Mouse (Mus musculus) C2C12 (cell line): Measurements from ENCODE around the gene Slc38a10. TPM values are rescaled to one million over a fixed set of nuclear protein-coding genes. Genes with fewer than 3 reads are reported as not detected.

Source experiments
- H3K27me3 ChIP-seq: one replicate; pipeline ENCODE4 v1.6.1; 2011; ENCODE audit not compliant: control insufficient read depth, insufficient read depth, insufficient read length
- H3K36me3 ChIP-seq: one replicate; pipeline ENCODE4 v1.6.1; 2011; ENCODE audit not compliant: control insufficient read depth, insufficient read depth
- H3K4me3 ChIP-seq: one replicate; pipeline ENCODE4 v1.5.1; 2011; ENCODE audit warnings: mild to moderate bottlenecking, control low read depth; ENCODE audit not compliant: poor library complexity, insufficient read depth, severe bottlenecking
- H3K79me2 ChIP-seq: one replicate; pipeline ENCODE4 v1.6.1; 2011; ENCODE audit not compliant: control insufficient read depth, insufficient read depth
- H3K79me3 ChIP-seq: one replicate; pipeline ENCODE4 v1.6.1; 2011; ENCODE audit warnings: low read depth, control low read depth
- H3ac ChIP-seq: one replicate; pipeline ENCODE3; 2011; ENCODE audit warnings: low read depth; ENCODE audit not compliant: control insufficient read depth, insufficient read length
- CEBPB ChIP-seq: IDR thresholded peaks from one replicate; pipeline ENCODE4 v1.6.1; 2011; ENCODE audit warnings: low read depth, mild to moderate bottlenecking, control low read depth, moderate library complexity
- CTCF ChIP-seq: IDR thresholded peaks from one replicate; pipeline ENCODE4 v1.5.1; 2011; ENCODE audit not compliant: control insufficient read depth, insufficient read depth, insufficient read length
- FOSL1 ChIP-seq: IDR thresholded peaks from one replicate; pipeline ENCODE4 v1.8.0; 2011; ENCODE audit warnings: mild to moderate bottlenecking, low read length; ENCODE audit not compliant: poor library complexity, insufficient read depth, severe bottlenecking
- MAX ChIP-seq: IDR thresholded peaks from one replicate; pipeline ENCODE4 v1.6.1; 2011; ENCODE audit warnings: mild to moderate bottlenecking, control low read depth
- MYOD1 ChIP-seq: IDR thresholded peaks from one replicate; pipeline ENCODE4 v1.6.1; 2011; ENCODE audit warnings: low read depth; ENCODE audit not compliant: control insufficient read depth, insufficient read length
- MYOG ChIP-seq: IDR thresholded peaks from one replicate; pipeline ENCODE4 v1.6.1; 2011; ENCODE audit not compliant: control insufficient read depth, insufficient read length; ENCODE audit errors: extremely low read depth
- USF1 ChIP-seq: IDR thresholded peaks from one replicate; pipeline ENCODE4 v1.6.1; 2011; ENCODE audit warnings: low read depth, mild to moderate bottlenecking, control low read depth, moderate library complexity
- polyA plus RNA-seq: library from polyadenylated mRNA; unstranded; fragments of >200 nt; fragmentation: generic; extraction: Trizol; gene quantifications from one replicate; pipeline ENCODE4 v1.2.1, GENCODE M21; 2012; ENCODE audit warnings: missing spikeins

The Slc38a10 gene
- polyA plus RNA-seq, 1 experiment = 71.6 TPM

DNA sequence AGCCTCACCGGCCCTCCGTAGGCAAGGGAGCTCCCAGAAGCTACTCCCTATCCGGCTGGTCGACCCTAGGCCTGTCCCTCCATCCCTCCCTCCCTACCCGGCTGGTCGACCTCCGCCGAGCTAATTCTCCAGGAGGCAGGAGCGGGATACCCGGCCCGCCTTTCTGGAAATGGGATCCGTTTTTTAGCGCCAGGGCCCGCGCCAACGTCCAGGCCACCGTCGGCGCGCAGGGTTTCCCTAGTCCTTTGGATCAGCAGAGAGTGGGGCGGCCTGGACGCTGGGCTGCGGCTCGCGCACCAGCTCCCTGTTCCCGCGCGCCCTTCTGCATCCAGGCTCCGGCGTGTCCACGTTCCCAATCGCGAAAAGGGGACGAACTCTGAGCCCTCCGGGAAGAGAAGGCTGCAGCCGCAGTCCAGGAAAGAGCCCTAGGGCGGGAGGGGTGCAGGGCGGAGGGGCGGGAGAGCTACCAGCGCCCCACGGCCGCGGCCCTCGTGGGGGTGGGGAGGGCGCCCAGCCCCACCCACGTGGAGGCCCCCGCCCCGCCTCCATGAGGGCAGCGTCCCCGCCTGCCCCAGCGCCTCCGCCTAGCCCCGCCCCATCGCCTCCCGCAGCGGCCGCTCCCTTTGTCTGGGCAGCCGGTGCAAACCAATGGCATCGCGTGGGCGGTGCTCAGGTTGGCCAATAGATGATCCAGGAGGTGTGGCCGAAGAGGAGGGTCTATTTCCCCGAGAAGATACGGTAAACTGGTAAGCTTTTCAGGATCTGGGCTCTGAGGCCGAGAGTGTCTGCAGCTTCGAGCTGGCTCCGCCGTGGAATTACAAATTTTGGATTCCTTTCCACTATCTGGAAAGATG lies 38.5 kb upstream of the Slc38a10 start:
- H3ac ChIP-seq = peak overlapping the region; percentile 67
- H3K79me3 ChIP-seq = peaks cover 24% of the 10 kb centered on the region
- H3K4me3 ChIP-seq = peak overlapping the region; percentile 91
- TF ChIP-seq MYOD1 = no peak
- peak; percentile 13 for TF ChIP-seq CEBPB
- TF ChIP-seq CTCF = no peak
- no peak for TF ChIP-seq FOSL1
- peak; percentile 40 for TF ChIP-seq MAX
- peaks cover 6% of the 10 kb centered on the region for H3K36me3 ChIP-seq
- no peaks in the 10 kb centered on the region for H3K27me3 ChIP-seq
- H3K79me2 ChIP-seq = peaks cover 42% of the 10 kb centered on the region

DNA sequence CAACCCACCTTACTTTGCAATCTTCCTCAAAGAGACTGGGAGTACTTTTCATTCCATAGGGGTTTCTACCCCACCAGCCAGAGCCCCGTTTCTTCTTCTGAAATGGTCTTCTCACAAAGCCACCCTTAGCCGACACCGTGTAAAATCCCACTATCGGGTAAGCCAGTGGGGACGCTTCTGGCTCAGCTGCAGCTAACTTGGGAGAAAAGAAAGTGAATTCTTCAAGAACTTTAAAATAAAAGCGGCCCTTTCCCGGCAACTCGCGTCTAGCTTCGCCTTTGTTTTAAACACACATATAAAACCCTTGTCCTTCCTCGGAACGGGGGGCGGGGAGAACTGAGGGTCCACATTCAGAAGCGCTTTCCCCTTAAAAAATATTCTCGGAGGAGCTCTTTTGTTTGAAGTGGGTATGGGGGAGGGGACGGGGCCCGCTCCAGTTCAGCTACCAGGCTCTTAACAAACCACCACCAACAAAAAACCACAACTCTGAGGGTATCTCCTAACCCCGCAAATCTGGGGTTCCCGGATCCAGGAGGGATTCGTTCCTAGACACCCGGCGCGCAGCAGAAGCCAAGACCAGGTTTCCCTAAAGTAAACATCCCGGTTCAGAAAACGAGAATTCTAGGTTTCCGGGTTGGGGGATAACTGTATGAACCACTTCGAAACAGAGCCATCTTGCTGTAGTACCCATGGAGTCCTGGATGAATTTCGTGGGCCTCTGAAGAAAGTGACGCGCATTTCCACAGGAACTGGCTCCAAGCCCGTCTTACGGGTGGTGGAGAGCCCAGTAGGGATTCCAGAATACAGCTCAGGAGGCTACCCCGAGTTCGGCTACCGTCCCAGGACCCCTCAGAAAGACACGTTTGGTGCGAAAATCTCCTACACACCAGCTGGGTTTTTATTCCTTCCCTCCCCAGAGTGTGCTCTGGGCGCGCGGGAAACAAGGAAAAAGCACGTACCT lies 37.6 kb upstream of the Slc38a10 start:
- TF ChIP-seq MYOD1 (no peak), CEBPB (no peak), FOSL1 (no peak), USF1 (no peak), MYOG (no peak), MAX (no peak), CTCF (no peak)
- Histone ChIP-seq H3K79me3 (peaks cover 24% of the 10 kb centered on the region), H3K36me3 (peaks cover 6% of the 10 kb centered on the region), H3K27me3 (no peaks in the 10 kb centered on the region), H3ac (peak overlapping the region; percentile 67), H3K79me2 (peaks cover 42% of the 10 kb centered on the region), H3K4me3 (peak overlapping the region; percentile 91)

DNA sequence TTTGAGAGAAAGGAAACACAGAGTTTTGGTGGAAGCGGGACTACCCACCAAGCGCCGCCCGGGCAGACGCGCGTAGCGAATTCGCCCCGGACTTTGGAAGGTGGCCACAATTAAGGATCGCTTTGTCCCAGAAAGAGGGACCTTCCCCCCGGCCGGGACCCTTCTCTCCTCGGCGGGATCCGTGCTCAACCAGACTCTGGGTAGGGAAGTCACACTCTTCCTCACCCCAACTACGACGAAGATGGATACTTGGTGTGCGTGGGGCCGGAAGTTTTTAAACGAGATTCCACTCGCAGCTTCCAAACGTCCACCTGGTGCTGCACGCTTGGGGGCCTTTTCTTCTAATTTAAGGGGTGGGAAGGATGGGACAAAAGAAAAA lies 36.9 kb upstream of the Slc38a10 start:
- Histone ChIP-seq H3K36me3 (peaks cover 6% of the 10 kb centered on the region), H3ac (peak overlapping the region; percentile 67), H3K4me3 (peak overlapping the region; percentile 91), H3K79me3 (peaks cover 24% of the 10 kb centered on the region), H3K27me3 (no peaks in the 10 kb centered on the region), H3K79me2 (peaks cover 42% of the 10 kb centered on the region)
- no peak for TF ChIP-seq MAX
- TF ChIP-seq USF1 = no peak
- no peak for TF ChIP-seq FOSL1
- TF ChIP-seq MYOD1 = no peak
- TF ChIP-seq CEBPB = no peak
- TF ChIP-seq CTCF = no peak
- no peak for TF ChIP-seq MYOG

DNA sequence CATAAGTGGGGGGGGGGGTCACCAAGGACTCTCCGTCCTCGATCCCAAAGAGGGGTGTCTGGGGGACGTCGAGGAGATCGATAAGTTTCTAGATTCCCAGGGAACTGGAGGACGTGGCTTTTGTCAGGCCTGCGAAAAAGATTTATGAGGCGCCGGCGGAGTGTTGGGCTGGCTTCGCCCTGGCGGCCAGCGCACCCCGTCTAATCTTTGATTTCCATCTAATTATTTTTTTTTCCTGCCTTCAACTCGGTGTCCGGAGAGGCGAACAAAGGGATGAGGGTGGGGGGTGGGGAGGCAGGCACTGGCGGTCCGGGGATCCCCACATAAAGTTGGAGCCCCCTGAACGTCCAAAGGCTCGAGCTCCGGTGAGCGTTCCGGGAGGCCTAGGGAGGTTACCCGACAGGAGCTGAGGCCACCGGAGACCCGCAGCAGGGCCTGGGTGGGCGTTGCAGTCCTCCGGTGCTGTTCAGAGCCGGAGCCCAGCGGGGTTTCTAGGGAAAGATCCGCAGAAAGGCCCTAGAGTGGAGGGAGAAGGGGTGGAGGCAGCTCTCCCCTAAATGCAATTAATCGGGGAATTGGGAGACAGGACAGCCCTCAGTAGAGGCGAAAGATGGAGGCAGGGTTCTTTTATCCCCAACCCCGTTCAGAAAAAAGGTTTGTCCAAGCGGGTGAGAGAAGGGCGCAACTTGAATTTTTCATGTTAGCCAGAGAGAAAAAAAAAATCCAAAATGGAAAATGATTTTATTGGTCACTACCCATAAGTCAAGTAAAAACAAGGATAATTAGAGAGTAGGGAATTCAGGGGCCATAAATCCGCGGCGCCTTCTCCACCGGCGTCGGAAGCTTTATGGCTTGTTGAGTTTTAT lies 36.3 kb upstream of the Slc38a10 start:
- peak overlapping the region; percentile 67 for H3ac ChIP-seq
- H3K4me3 ChIP-seq = peak overlapping the region; percentile 91
- peaks cover 42% of the 10 kb centered on the region for H3K79me2 ChIP-seq
- TF ChIP-seq CEBPB = no peak
- peaks cover 24% of the 10 kb centered on the region for H3K79me3 ChIP-seq
- peaks cover 6% of the 10 kb centered on the region for H3K36me3 ChIP-seq
- no peaks in the 10 kb centered on the region for H3K27me3 ChIP-seq

DNA sequence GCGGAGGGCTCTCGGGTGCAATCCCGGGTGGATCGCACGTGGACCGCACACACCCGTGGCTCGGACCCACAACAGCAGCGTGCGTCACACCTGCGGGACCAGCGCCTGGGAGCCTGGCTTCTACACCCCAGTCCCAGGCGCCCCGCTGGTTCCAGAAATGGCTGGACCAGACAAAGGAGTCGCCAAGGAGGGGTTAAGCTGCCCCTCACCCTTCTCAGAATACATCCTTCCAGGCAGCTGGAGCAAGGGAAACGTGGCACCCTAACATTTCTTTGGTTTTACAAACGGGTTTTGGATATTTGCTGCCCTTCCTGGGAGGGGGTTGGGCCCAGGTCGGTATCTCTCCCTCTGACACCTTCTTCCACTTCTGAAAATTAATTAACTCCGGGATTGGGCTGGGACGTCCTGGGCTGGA lies 35.7 kb upstream of the Slc38a10 start:
- Histone ChIP-seq H3ac (peak overlapping the region; percentile 49), H3K79me3 (peaks cover 24% of the 10 kb centered on the region), H3K79me2 (peaks cover 42% of the 10 kb centered on the region), H3K36me3 (peaks cover 6% of the 10 kb centered on the region), H3K27me3 (no peaks in the 10 kb centered on the region), H3K4me3 (peak overlapping the region; percentile 11)
- TF ChIP-seq MYOG = no peak
- no peak for TF ChIP-seq FOSL1
